Mouse (Mus musculus): ENCODE results near the gene L3mbtl4.
"Not testable (repeated sequence)": the region's sequence is repeated elsewhere in the genome, so short reads cannot be mapped to it uniquely, and the experiment has no call there.

The L3mbtl4 gene

GRCm38 (mm10) chr17:68388481-68388880 lies 114.9 kb downstream of the L3mbtl4 start:
- no peak for DNase-seq (ENCODE audit: low spot score in 2 of 2)

- peak in 1 of 2 experiments; percentile 34 for DNase-seq (ENCODE audit: low spot score in 2 of 2)
Measured at GRCm38 (mm10) chr17:68405993-68406392, 132.4 kb downstream of the L3mbtl4 start.

- DNase-seq (ENCODE audit: low spot score in 2 of 2) = not testable (repeated sequence)
Measured at GRCm38 (mm10) chr17:68407121-68407520, 133.5 kb downstream of the L3mbtl4 start.

GRCm38 (mm10) chr17:68422663-68423498 lies 149.3 kb downstream of the L3mbtl4 start:
- peak in 1 of 2 experiments; percentile 57 for DNase-seq (ENCODE audit: low spot score in 2 of 2)

- no peak for DNase-seq (ENCODE audit: low spot score in 2 of 2)
Measured at GRCm38 (mm10) chr17:68433576-68433975, 160.0 kb downstream of the L3mbtl4 start.

- DNase-seq (ENCODE audit: low spot score in 2 of 2) = no peak
Measured at GRCm38 (mm10) chr17:68450921-68451320, 177.3 kb downstream of the L3mbtl4 start.

GRCm38 (mm10) chr17:68461471-68461870 lies 187.9 kb downstream of the L3mbtl4 start:
- no peak for DNase-seq (ENCODE audit: low spot score in 2 of 2)

- DNase-seq (ENCODE audit: low spot score in 2 of 2) = peak in 1 of 2 experiments; percentile 7
Measured at GRCm38 (mm10) chr17:68467311-68467710, 193.7 kb downstream of the L3mbtl4 start.

- DNase-seq (ENCODE audit: low spot score in 2 of 2) = no peak
Measured at GRCm38 (mm10) chr17:68490065-68490691, 216.6 kb downstream of the L3mbtl4 start.

- DNase-seq (ENCODE audit: low spot score in 2 of 2) = no peak
Measured at GRCm38 (mm10) chr17:68492231-68492630, 218.6 kb downstream of the L3mbtl4 start.

- not testable (repeated sequence) for DNase-seq (ENCODE audit: low spot score in 2 of 2)
Measured at GRCm38 (mm10) chr17:68502998-68503397, 229.4 kb downstream of the L3mbtl4 start.

GRCm38 (mm10) chr17:68559698-68560097 lies 286.1 kb downstream of the L3mbtl4 start:
- no peak for DNase-seq (ENCODE audit: low spot score in 2 of 2)

GRCm38 (mm10) chr17:68560264-68560663 lies 286.7 kb downstream of the L3mbtl4 start:
- DNase-seq (ENCODE audit: low spot score in 2 of 2) = no peak

GRCm38 (mm10) chr17:68571806-68572205 lies 298.2 kb downstream of the L3mbtl4 start:
- no peak for DNase-seq (ENCODE audit: low spot score in 2 of 2)

GRCm38 (mm10) chr17:68585195-68585594 lies 311.6 kb downstream of the L3mbtl4 start:
- no peak for DNase-seq (ENCODE audit: low spot score in 2 of 2)

GRCm38 (mm10) chr17:68591619-68592018 lies 318.0 kb downstream of the L3mbtl4 start:
- no peak for DNase-seq (ENCODE audit: low spot score in 2 of 2)

GRCm38 (mm10) chr17:68602744-68603143 lies 329.1 kb downstream of the L3mbtl4 start:
- peak in 1 of 2 experiments; percentile 15 for DNase-seq (ENCODE audit: low spot score in 2 of 2)

- DNase-seq (ENCODE audit: low spot score in 2 of 2) = no peak
Measured at GRCm38 (mm10) chr17:68607691-68608090, 334.1 kb downstream of the L3mbtl4 start.

- DNase-seq (ENCODE audit: low spot score in 2 of 2) = no peak
Measured at GRCm38 (mm10) chr17:68611247-68611646, 337.6 kb downstream of the L3mbtl4 start.

GRCm38 (mm10) chr17:68625281-68625680 lies 351.7 kb downstream of the L3mbtl4 start:
- no peak for DNase-seq (ENCODE audit: low spot score in 2 of 2)

- no peak for DNase-seq (ENCODE audit: low spot score in 2 of 2)
Measured at GRCm38 (mm10) chr17:68629631-68630426, 356.2 kb downstream of the L3mbtl4 start.

- no peak for DNase-seq (ENCODE audit: low spot score in 2 of 2)
Measured at GRCm38 (mm10) chr17:68631396-68631795, 357.8 kb downstream of the L3mbtl4 start.
